8 mouse cellular contexts compared by ENCODE assay signal in genomic region chr7:102065046-102065891, GRCm38 (mm10). TPM values are rescaled to one million over a fixed set of nuclear protein-coding genes. Genes with fewer than 3 reads are reported as not detected.
DNase-seq lines count a peak whose midpoint lies in the region; ATAC-seq and TF ChIP-seq lines count a peak whose summit lies in the region.

TSS of gene Rnf121 (minus strand) at chr7:102065469.
TSS of gene Xndc1 (plus strand) at chr7:102065511.
TSS of gene Xntrpc (plus strand) at chr7:102065713.

- no peak for TF ChIP-seq CTCF in liver, embryonic 14.5 days (IDR thresholded peaks at IDR 0.05; ENCODE audit: low read depth)
- no peak for TF ChIP-seq CTCF in stomach, postnatal 0 days (IDR thresholded peaks at IDR 0.05; ENCODE audit: low read depth)

- no peaks in the 10 kb centered on the region for H3K9me3 ChIP-seq in forebrain, embryonic 10.5 days
- no peaks in the 10 kb centered on the region for H3K9me3 ChIP-seq in heart, embryonic 15.5 days (replicated peaks)
- no peaks in the 10 kb centered on the region for H3K9me3 ChIP-seq in liver, embryonic 14.5 days (ENCODE audit: control insufficient read depth, low read length)
- no peaks in the 10 kb centered on the region for H3K9me3 ChIP-seq in neural tube, embryonic 11.5 days (ENCODE audit: control insufficient read depth, low read length)
- no peaks in the 10 kb centered on the region for H3K9me3 ChIP-seq in stomach, postnatal 0 days (ENCODE audit: control insufficient read depth, low read length)

- under 1% methylated on average over 56 of the region's 56 CpGs for WGBS in forebrain, embryonic 10.5 days
- under 1% methylated on average over 56 of the region's 56 CpGs for WGBS in heart, embryonic 15.5 days
- WGBS in liver, embryonic 14.5 days (ENCODE audit: insufficient replicate concordance) = under 1% methylated on average over 56 of the region's 56 CpGs
- 0% methylated on average over 56 of the region's 56 CpGs for WGBS in neural tube, embryonic 11.5 days
- WGBS in stomach, postnatal 0 days = under 1% methylated on average over 56 of the region's 56 CpGs

- H3K27ac ChIP-seq in forebrain, embryonic 10.5 days = peak within 1 kb of the TSS; percentile 93
- H3K27ac ChIP-seq in heart, embryonic 15.5 days = peak within 1 kb of the TSS; percentile 79
- H3K27ac ChIP-seq in liver, embryonic 14.5 days = peak within 1 kb of the TSS; percentile 43
- 0 out of 2 replicates have a peak within 1 kb of the TSS, but pooled peaks have one; percentile 23 for H3K27ac ChIP-seq in neural tube, embryonic 11.5 days (ENCODE audit: low read depth, low read length)
- H3K27ac ChIP-seq in stomach, postnatal 0 days (replicated peaks) = peak within 1 kb of the TSS; percentile 87

- no peaks in the 10 kb centered on the region for H3K27me3 ChIP-seq in forebrain, embryonic 10.5 days (ENCODE audit: poor library complexity, severe bottlenecking)
- no peaks in the 10 kb centered on the region for H3K27me3 ChIP-seq in heart, embryonic 15.5 days
- no peaks in the 10 kb centered on the region for H3K27me3 ChIP-seq in liver, embryonic 14.5 days (ENCODE audit: control insufficient read depth, insufficient read depth, low read length)
- no peaks in the 10 kb centered on the region for H3K27me3 ChIP-seq in neural tube, embryonic 11.5 days (ENCODE audit: control insufficient read depth, insufficient read depth, low read length)
- no peaks in the 10 kb centered on the region for H3K27me3 ChIP-seq in stomach, postnatal 0 days (ENCODE audit: control insufficient read depth, insufficient read depth, low read length)

- DNase-seq in CD8-positive naive resting alpha-beta T cell, adult 2 months (ENCODE audit: low read depth in 2 of 2, low spot score in 2 of 2) = peak; percentile 81 to 91
- peak; percentile 80 for DNase-seq in c-Kit-positive CD71-negative TER-119-negative erythroid progenitor cells, embryonic 14.5 days (ENCODE audit: low read depth)
- DNase-seq in forebrain, embryonic 10.5 days (ENCODE audit: extremely low spot score, low spot score) = peak; percentile 94
- DNase-seq in kidney, postnatal 25 days = peak; percentile 92 to 97
- DNase-seq in liver, embryonic 14.5 days (ENCODE audit: low read depth in 3 of 3, low spot score in 3 of 3) = peak; percentile 78 to 86 (median 82)
- peak; percentile 94 for DNase-seq in neural tube, embryonic 11.5 days (ENCODE audit: low spot score)
- peak; percentile 95 for DNase-seq in stomach, postnatal 0 days (ENCODE audit: low spot score)

- TF ChIP-seq EP300 in liver, embryonic 14.5 days (IDR thresholded peaks at IDR 0.05; ENCODE audit: low read depth) = no peak
- no peak for TF ChIP-seq EP300 in stomach, postnatal 0 days (optimal IDR thresholded peaks at IDR 0.05)

- H3K9ac ChIP-seq in heart, embryonic 15.5 days = peak within 1 kb of the TSS; percentile 74
- H3K9ac ChIP-seq in liver, embryonic 14.5 days (replicated peaks) = peak within 1 kb of the TSS; percentile 79
- peak within 1 kb of the TSS; percentile 69 for H3K9ac ChIP-seq in neural tube, embryonic 11.5 days (ENCODE audit: low read length)
- H3K9ac ChIP-seq in stomach, postnatal 0 days (ENCODE audit: low read length) = peak within 1 kb of the TSS; percentile 64

- peak within 1 kb of the TSS; percentile 69 for H3K4me3 ChIP-seq in forebrain, embryonic 10.5 days
- peak within 1 kb of the TSS; percentile 77 for H3K4me3 ChIP-seq in heart, embryonic 15.5 days
- peak within 1 kb of the TSS; percentile 77 to 99 for H3K4me3 ChIP-seq in liver, embryonic 14.5 days (ENCODE audit: insufficient read depth in 1 of 2, low read depth in 2 of 2, low read length in 2 of 2)
- H3K4me3 ChIP-seq in neural tube, embryonic 11.5 days (ENCODE audit: low read depth, low read length) = peak within 1 kb of the TSS; percentile 74
- peak within 1 kb of the TSS; percentile 71 for H3K4me3 ChIP-seq in stomach, postnatal 0 days (ENCODE audit: low read depth, low read length)

- peaks cover 47% of the 10 kb centered on the region for H3K36me3 ChIP-seq in forebrain, embryonic 10.5 days (replicated peaks)
- no peaks in the 10 kb centered on the region for H3K36me3 ChIP-seq in heart, embryonic 15.5 days
- H3K36me3 ChIP-seq in liver, embryonic 14.5 days (replicated peaks; ENCODE audit: control insufficient read depth, insufficient read depth, low read depth) = no peaks in the 10 kb centered on the region; the same call in 1 of the 2 replicates
- H3K36me3 ChIP-seq in neural tube, embryonic 11.5 days (ENCODE audit: control insufficient read depth, insufficient read depth, low read length) = no peaks in the 10 kb centered on the region
- no peaks in the 10 kb centered on the region for H3K36me3 ChIP-seq in stomach, postnatal 0 days (ENCODE audit: control insufficient read depth, insufficient read depth, low read length)

- H3K4me2 ChIP-seq in heart, embryonic 15.5 days = peak within 1 kb of the TSS; percentile 73
- H3K4me2 ChIP-seq in liver, embryonic 14.5 days (ENCODE audit: low read depth) = peak within 1 kb of the TSS; percentile 93
- H3K4me2 ChIP-seq in neural tube, embryonic 11.5 days (ENCODE audit: low read depth) = peak within 1 kb of the TSS; percentile 65
- H3K4me2 ChIP-seq in stomach, postnatal 0 days (replicated peaks; ENCODE audit: low read depth) = peak within 1 kb of the TSS; percentile 70

- peaks cover 25% of the 10 kb centered on the region for H3K4me1 ChIP-seq in forebrain, embryonic 10.5 days
- H3K4me1 ChIP-seq in heart, embryonic 15.5 days (replicated peaks) = peaks cover 15% of the 10 kb centered on the region
- H3K4me1 ChIP-seq in liver, embryonic 14.5 days (replicated peaks; ENCODE audit: control insufficient read depth in 2 of 2, insufficient read depth in 2 of 2, low read length in 1 of 2) = peaks cover 20 to 22% of the 10 kb centered on the region in 2 experiments
- peaks cover 6% of the 10 kb centered on the region for H3K4me1 ChIP-seq in neural tube, embryonic 11.5 days (ENCODE audit: control insufficient read depth, insufficient read depth, low read length)
- peaks cover 7% of the 10 kb centered on the region; the same call in 1 of the 2 replicates for H3K4me1 ChIP-seq in stomach, postnatal 0 days (replicated peaks; ENCODE audit: control insufficient read depth, insufficient read depth)

- ATAC-seq in heart, embryonic 15.5 days (replicated peaks; ENCODE audit: insufficient number of reproducible peaks, insufficient read depth, low FRiP score, low read depth) = peak; percentile 99
- peak; percentile 98 for ATAC-seq in liver, embryonic 14.5 days (ENCODE audit: insufficient read depth)
- ATAC-seq in neural tube, embryonic 11.5 days (ENCODE audit: insufficient read depth, low FRiP score, low TSS enrichment) = peak; percentile 99
- peak; percentile 98 for ATAC-seq in stomach, postnatal 0 days (ENCODE audit: low FRiP score, low TSS enrichment)

RNA-seq across cellular contexts. Expression of gene Rnf121, which starts in this region (rescaled TPM):
- 31.1 and 34.2 TPM in 2 replicates for polyA plus RNA-seq in forebrain, embryonic 10.5 days (2016; fragmentation: Nextera tagmentation; extraction: Ambion mirVana)
- 15.0 and 15.6 TPM in 2 replicates for polyA plus RNA-seq in heart, embryonic 15.5 days (2015; fragmentation: Nextera tagmentation; extraction: Ambion mirVana)
- polyA plus RNA-seq in liver, embryonic 14.5 days (2012; rRNA removed) = 10.9 and 16.9 TPM in 2 replicates
- 10.0 and 10.5 TPM in 2 replicates for polyA plus RNA-seq in liver, embryonic 14.5 days (2014; fragmentation: Nextera tagmentation; extraction: Ambion mirVana)
- 28.6 and 28.8 TPM in 2 replicates for polyA plus RNA-seq in neural tube, embryonic 11.5 days (2014; fragmentation: Nextera tagmentation; extraction: Ambion mirVana)
- 18.0 and 18.7 TPM in 2 replicates for polyA plus RNA-seq in stomach, postnatal 0 days (2015; fragmentation: Nextera tagmentation; extraction: Ambion mirVana)

RNA-seq across cellular contexts. Expression of gene Xndc1, which starts in this region (rescaled TPM):
- 48.6 and 50.7 TPM in 2 replicates for polyA plus RNA-seq in forebrain, embryonic 10.5 days (2016; fragmentation: Nextera tagmentation; extraction: Ambion mirVana)
- 18.9 and 22.0 TPM in 2 replicates for polyA plus RNA-seq in heart, embryonic 15.5 days (2015; fragmentation: Nextera tagmentation; extraction: Ambion mirVana)
- polyA plus RNA-seq in liver, embryonic 14.5 days (2012; rRNA removed) = 14.7 and 16.0 TPM in 2 replicates
- polyA plus RNA-seq in liver, embryonic 14.5 days (2014; fragmentation: Nextera tagmentation; extraction: Ambion mirVana) = 5.4 and 6.3 TPM in 2 replicates
- 20.4 and 21.5 TPM in 2 replicates for polyA plus RNA-seq in neural tube, embryonic 11.5 days (2014; fragmentation: Nextera tagmentation; extraction: Ambion mirVana)
- 7.8 and 8.9 TPM in 2 replicates for polyA plus RNA-seq in stomach, postnatal 0 days (2015; fragmentation: Nextera tagmentation; extraction: Ambion mirVana)

RNA-seq across cellular contexts. Expression of gene Xntrpc, which starts in this region (rescaled TPM):
- polyA plus RNA-seq in forebrain, embryonic 10.5 days (2016; fragmentation: Nextera tagmentation; extraction: Ambion mirVana) = 1.9 TPM in 2 replicates
- polyA plus RNA-seq in heart, embryonic 15.5 days (2015; fragmentation: Nextera tagmentation; extraction: Ambion mirVana) = 0.67 and 0.77 TPM in 2 replicates
- 1.1 and 1.5 TPM in 2 replicates for polyA plus RNA-seq in liver, embryonic 14.5 days (2012; rRNA removed)
- 0.20 and 0.36 TPM in 2 replicates for polyA plus RNA-seq in liver, embryonic 14.5 days (2014; fragmentation: Nextera tagmentation; extraction: Ambion mirVana)
- 1.7 and 2.1 TPM in 2 replicates for polyA plus RNA-seq in neural tube, embryonic 11.5 days (2014; fragmentation: Nextera tagmentation; extraction: Ambion mirVana)
- polyA plus RNA-seq in stomach, postnatal 0 days (2015; fragmentation: Nextera tagmentation; extraction: Ambion mirVana) = 0.25 and 0.27 TPM in 2 replicates

Comparison
In these comparisons a context has a peak if more than half of its experiments do, and no peak if none do; other contexts are left out.
1. Peak in every context shown above with its lines: DNase-seq, ATAC-seq, H3K4me3 ChIP-seq and H3K27ac ChIP-seq.
2. H3K27ac ChIP-seq: peak in every context shown above with its lines; median percentile 93 in forebrain, embryonic 10.5 days; 87 in stomach, postnatal 0 days; 79 in heart, embryonic 15.5 days; 43 in liver, embryonic 14.5 days; 23 in neural tube, embryonic 11.5 days.